Mouse (Mus musculus): ENCODE data around the gene Pde8b.

The Pde8b gene

DNA sequence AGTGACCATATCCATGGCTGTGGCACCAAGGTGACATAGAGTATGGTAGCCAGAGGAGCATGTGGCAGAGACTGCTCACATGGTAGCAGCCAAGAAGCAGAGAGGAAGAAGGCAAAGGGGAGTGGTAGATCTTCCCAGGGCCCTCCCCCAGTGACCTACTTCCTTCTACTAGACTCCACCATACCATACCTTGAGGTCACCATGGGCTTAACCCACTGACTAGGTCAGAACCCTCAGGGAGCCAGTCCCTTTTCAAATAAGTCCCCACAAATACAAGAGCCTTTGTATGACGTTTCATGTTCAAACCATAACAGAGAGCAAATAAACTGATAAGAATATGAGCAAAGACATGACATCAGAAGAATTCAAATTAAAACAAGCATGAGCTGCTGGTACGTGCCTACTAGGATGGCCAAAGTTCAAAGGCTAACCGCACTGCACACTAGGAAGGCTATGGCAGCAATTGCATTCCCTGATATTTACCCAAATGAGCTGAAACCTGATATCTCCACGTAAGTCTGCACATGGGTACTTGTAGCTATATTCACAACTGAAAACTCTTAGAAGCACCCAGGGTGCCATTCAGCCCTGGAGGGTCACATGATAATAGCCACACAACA lies 109.6 kb downstream of the Pde8b start:
- no peak for DNase-seq (ENCODE audit: low spot score)

- DNase-seq (ENCODE audit: low spot score) = no peak
These were observed 114.6 kb downstream of the Pde8b start for GRCm38 (mm10) chr13:95135326-95136150.

- DNase-seq (ENCODE audit: low spot score) = no peak
These were observed 118.3 kb downstream of the Pde8b start for GRCm38 (mm10) chr13:95131848-95132247.

GRCm38 (mm10) chr13:95131041-95131440 lies 119.1 kb downstream of the Pde8b start:
- no peak for DNase-seq (ENCODE audit: low spot score)

DNA sequence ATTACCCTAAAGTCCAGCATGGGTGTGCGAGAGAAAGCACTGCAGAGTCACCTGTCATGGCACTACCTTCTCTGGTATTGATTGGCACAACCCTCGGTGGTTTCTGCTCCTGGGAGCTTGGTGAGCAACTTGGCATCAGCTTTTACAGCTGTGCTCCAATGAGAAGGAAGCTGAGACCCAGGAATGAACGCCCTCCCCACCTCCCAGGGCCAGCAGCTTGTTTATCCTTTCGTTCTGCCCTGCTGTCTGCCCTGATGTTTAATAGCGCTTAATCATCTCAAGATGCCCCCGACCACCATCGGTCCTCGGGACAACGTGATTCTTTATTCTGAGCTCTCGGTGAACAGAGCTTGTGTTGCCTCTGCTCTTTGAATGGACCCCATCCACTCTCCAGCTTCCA lies 122.8 kb downstream of the Pde8b start:
- DNase-seq (ENCODE audit: low spot score) = no peak

DNA sequence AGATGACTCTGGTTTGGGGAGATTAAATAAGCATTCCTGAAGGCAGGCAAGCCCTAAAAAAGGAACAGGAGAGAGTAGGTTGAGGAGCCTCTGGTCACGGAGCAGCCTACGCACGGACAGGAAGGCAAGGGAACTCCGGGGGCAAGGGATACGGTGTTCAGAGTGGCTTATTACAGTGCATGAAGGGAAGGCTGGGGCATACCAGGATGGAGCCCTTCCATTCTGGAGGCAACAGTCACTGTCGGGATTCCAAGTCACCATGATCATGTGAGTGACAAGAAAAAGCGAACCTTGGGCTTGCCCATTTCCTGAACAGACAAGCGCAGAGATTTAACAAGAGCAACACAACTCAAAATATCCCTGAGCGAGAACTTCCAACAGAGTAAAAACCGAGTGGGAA lies 123.3 kb downstream of the Pde8b start:
- no peak for DNase-seq (ENCODE audit: low spot score)

DNA sequence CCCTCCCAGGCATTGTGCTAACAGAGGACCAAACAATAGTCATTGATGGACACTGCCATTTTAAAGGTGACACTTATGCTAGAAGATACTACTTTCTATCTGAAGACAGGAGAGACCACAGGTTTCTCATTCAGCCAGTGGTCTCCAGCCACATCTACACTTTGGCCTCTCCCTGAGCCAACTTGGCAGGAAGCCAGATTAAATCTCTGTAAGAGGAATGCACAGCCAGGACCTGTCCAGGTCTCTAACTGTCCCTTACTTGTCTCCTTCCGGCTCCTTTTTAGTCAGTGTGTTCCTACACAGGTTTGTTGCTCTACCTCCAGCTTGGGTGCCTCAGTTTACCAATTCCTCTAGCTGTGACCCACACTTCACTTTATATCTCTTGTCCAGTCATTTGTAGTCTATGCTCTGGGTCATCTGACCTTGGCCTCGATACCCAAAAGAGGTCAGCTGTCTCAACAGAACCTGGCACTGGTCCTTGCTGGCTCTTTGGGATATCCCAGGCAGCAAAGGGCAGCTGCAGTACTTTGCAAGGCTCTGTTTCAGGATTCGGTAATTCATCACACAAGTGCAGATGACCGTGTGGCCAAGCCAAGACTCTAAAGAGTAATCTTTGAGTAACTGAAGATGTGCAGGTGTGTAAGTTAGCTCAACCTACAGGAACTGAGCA lies 124.5 kb downstream of the Pde8b start:
- no peak for DNase-seq (ENCODE audit: low spot score)

DNA sequence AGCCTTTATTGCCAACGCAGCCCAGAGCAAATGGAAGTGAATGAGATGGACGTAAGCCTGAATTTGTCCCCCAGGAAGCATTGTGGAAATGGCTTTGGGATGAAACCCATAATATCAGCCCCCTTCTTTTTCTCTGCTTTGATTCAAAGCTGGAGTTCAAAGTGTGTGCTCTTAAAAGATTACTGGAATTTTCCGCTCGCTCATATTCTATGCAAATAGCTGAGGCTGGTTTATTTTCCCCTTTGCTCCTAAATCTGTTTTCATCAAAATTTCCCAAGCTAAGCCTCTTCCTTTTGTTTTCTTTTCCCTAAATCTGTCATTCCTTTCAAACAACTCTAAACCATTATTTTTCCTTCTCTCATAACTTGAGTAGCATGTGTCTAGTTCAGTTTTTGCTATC lies 129.6 kb downstream of the Pde8b start:
- no peak for DNase-seq (ENCODE audit: low spot score)

DNA sequence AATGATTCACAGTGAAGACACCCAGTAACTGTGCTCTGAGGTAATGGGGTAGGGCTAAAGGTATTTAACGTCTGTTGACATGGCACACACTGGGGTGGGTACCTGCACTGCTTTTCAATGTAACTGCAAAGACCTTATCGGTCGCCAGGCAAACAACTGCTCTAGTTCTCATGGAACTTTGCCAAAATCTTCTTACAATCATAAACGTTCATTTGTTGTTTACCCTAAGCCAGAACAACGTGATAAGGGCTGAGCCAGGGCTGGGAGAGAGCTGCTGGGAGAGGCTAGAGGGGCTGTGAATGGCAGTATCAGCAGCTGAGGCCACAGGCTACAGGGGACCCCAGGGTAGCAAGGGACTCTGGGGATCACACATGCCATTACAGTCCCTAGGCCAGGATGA lies 136.4 kb downstream of the Pde8b start:
- DNase-seq (ENCODE audit: low spot score) = no peak

DNA sequence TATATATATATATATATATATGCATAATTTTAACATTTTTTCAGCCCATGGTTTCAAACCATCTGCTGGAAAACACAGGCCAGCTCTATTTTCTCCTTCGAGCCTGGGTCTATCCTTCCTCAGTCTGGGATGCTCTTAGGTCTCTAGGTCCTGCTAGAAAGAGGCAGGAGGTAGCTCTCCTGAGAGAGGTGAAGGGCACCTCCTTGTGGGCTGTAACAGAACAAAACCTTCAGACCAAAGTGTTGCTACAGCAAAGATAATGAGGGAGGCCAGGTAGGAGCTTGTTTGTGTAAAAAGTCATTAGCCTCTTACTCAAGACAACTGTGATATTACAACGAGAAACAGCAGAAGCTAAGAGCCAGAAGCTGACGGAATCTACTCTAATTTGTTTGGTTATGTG lies 140.6 kb downstream of the Pde8b start:
- no peak for DNase-seq (ENCODE audit: low spot score)

DNA sequence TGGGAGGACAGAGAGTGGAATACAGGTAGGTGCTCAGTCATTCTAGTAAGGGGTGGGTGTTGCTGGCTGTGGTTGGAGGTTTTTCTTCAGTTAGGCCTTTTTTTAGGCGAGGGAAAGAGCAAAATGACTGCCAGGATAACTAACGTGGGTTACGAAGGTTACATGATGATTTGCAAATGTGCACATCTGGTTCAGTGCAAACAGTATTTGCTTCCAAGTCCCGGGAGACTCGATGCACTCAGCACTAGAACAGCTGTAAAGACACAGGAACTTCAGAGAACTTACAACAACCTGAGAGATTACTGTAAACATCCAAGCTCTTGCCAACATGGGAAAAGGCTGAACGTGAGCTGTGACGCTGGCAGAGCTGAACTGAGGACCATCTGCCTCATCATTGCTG lies 142.1 kb downstream of the Pde8b start:
- no peak for DNase-seq (ENCODE audit: low spot score)

DNA sequence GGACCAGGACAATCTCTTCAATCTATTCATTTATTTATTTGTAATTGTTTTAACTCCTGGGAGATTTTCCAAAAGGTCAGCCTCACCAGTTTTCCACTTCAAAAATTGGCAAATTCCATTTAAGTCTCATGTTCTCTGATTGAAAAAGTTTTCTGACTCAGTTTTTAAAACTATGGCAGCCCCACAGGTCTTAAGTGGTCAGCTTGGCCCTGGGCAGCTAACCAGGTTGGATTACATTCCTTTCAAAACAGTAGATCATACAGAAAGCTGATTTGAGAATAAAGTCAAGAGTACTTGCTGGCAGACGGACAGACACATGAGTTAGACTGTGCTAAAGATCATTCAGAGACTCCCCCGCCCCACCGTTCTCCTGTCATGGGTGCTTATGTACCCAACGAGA lies 145.3 kb downstream of the Pde8b start:
- DNase-seq (ENCODE audit: low spot score) = no peak

DNA sequence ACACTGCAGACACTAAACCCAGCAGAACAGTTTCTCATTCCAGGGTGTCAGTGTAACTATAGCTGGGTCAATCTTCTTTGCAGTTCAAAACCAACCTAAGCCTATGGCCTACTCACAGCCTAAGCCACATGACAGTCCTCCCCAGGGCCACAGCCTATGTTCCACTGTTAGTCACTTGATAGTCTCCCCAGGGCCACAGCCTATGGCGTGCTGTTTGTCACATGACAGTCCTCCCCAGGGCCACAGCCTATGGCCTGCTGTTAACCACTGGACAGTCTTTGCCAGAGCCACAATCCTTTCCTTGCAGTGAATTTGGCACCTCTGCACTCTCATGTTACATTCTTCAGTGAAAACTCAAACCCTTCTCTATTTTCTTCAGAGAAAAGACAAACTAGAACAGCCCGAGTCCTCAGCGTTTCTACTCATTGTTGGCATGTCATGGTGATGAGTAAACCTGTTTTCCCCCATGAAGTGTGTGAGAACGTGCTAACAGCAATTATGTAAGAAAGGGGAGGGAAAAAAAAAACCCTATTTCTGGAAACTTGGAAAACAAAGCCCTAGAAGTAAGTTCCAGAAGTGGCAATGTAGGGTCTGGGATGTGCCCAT lies 147.0 kb downstream of the Pde8b start:
- no peak for DNase-seq (ENCODE audit: low spot score)

- no peak for DNase-seq (ENCODE audit: low spot score)
These were observed 148.8 kb downstream of the Pde8b start for GRCm38 (mm10) chr13:95101315-95101714.

GRCm38 (mm10) chr13:95098931-95099720 lies 151.0 kb downstream of the Pde8b start:
- no peak for DNase-seq (ENCODE audit: low spot score)

GRCm38 (mm10) chr13:95096646-95097045 lies 153.5 kb downstream of the Pde8b start:
- no peak for DNase-seq (ENCODE audit: low spot score)

DNA sequence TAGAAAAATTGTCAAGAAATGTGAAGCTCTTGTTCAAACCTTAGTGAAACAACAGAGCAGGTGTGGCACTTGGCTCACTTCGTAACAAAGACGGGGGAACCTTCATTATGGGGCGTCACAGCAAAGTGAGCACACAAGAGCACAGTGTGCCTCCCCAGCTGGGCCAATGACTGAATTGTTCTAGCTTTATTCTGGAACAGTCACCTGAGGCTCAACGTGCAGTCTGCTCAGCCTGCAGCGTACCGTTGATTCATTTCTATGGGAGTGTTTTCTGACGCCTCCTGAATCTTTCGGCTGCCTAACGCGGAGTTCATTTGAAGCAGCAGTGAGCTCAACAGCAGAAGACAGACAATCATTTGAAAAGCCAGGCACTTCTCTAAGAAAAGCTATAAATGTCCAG lies 154.3 kb downstream of the Pde8b start:
- DNase-seq (ENCODE audit: low spot score) = no peak

GRCm38 (mm10) chr13:95091546-95092445 lies 158.3 kb downstream of the Pde8b start:
- no peak for DNase-seq (ENCODE audit: low spot score)

- DNase-seq (ENCODE audit: low spot score) = no peak
These were observed 162.8 kb downstream of the Pde8b start for GRCm38 (mm10) chr13:95087358-95087787.

DNA sequence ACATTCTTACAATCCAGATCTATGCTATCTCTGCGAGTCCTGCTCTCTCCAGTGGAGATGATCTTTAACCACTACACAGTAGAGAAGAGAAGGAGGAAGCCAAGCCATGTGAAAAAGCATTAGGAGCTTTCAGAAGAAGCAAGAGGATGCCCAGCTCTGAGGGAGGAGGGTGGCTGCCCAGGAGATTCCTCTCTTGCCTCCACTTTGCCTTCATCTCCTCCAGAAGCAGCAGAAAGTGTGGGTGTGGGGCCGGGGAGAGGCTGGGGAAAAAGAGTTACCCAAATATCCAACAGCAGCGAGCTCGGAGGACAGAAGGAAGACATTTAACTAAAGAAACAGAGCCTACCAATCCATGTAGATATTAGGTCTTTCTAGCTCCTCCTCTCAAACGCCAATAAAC lies 164.1 kb downstream of the Pde8b start:
- DNase-seq (ENCODE audit: low spot score) = no peak

DNA sequence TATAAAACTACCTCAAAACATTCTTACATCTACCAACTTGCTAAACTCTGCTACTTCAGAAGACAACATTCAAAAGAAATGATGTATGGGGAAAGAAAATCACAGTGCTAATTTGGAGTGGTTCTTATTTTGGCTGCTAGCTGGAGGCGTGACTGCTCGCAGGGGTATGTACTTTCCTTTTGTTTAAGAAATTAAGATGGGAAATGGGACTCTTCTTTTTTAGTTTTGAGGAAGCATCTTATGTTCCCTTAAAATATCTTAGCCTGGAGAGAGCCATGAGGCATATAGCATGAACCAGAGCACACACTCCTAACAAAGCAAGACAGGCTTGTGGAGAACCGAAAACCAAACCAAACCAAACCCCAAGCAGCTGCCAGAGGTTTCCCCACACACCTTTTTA lies 167.5 kb downstream of the Pde8b start:
- DNase-seq (ENCODE audit: low spot score) = no peak

Measured in testis, postnatal 14 days (tissue).